Mouse (Mus musculus) ovary, postnatal 10 days (tissue): ENCODE measurements at regions not wholly inside any gene's neighbourhood (a gene's known extent, or its start where the extent isn't known, plus 50 kb on each side); places are given as distances from the start of the nearest gene placed in this dataset.
"Not testable (repeated sequence)": the region's sequence is repeated elsewhere in the genome, so short reads cannot be mapped to it uniquely, and the experiment has no call there.

ENCODE experiments used
- DNase-seq: peaks from one replicate; pipeline ENCODE4 v3.0.0; 2022; ENCODE audit warnings: low spot score

DNA sequence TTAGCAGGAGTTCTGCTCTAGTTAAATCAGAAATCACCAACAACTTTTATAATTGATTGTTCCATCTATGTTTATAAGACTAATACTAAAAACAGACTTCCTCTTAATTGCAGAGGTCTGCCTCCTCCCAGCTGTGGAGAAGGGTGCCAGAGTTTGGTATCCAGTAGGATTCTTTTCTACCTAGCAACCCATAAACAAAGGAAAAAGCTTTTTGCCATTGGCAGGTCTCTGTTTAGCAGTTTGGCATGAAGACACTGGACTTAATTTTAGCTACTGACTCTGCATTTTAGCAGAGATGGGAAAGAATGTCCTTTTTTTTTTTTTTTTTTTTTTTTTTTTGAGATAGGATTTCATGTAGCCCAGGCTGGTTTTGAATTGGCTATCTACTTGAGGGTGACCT lies 1628.4 kb downstream of the A830018L16Rik start:
- DNase-seq, result no peak

DNA sequence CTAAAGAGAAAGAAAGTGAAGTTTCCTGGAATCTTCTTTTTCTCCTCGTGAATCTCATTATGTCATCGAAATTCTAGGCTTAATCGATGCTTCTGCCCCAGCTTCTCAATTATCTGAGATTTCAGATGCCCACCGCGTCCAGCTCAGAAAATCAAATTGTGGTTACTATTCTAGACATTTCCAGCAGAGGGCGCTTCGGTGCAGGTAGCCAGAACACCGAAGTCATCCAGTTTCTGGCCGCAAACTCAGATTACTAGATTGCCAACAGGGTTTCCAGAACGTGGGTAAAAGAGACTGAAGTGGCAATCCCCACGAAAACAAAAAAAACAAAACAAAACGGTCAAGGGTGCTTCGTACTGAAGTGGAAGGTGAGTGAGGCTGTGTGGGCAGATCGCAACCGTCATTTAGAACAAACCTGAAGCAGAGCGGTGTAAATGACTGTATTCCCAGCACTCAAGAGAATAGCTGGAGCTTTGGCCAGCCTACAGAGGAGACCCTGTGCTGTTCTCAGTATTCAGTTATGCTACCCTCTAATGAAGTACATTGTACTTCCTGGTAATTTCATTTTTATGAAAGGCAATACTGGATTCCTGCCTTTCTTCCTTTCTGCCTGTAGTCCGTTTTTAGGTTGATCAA lies 1636.4 kb downstream of the A830018L16Rik start:
- DNase-seq, result peak; percentile 3

DNA sequence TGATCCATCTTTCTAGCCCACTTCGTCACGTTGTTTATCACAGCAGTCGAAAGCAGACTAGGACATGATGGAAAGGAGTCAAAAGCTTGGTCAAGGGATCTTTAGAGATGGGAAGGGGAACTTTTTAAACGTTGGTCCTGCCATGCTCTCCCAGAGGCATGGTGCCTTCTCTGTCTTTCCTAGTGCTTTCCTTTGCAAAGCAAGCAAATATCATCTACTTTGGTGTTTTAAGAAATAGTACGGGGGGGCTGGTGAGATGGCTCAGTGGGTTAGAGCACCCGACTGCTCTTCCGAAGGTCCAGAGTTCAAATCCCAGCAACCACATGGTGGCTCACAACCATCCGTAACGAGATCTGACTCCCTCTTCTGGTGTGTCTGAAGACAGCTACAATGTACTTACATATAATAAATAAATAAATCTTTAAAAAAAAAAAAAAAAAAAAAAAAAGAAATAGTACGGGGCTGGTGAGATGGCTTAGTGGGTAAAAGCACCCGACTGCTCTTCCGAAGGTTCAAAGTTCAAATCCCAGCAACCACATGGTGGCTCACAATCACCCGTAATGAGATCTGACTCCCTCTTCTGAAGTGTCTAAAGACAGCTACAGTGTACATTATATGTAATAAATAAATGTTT lies 1637.6 kb downstream of the A830018L16Rik start:
- DNase-seq, result not testable (repeated sequence)

DNA sequence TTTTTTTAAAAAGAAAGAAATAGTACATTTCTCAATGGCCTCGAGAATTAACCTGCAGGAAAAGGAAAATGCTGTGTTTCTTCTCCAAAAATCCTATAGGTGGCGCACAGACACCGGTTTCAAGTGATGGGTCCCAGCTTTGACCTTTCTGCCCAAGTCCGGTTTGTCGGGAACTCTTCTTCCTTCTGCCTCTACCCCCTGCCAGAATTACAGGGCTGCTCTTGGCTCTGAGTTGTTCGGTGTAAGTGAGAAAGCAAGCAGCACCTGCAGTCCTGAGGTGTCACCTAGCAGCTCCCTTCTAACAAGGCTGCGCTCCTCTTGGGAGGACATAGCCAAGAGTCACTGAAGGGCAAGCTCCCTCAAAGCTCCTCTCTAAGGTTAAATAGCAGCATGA lies 1638.2 kb downstream of the A830018L16Rik start:
- DNase-seq, result no peak

DNA sequence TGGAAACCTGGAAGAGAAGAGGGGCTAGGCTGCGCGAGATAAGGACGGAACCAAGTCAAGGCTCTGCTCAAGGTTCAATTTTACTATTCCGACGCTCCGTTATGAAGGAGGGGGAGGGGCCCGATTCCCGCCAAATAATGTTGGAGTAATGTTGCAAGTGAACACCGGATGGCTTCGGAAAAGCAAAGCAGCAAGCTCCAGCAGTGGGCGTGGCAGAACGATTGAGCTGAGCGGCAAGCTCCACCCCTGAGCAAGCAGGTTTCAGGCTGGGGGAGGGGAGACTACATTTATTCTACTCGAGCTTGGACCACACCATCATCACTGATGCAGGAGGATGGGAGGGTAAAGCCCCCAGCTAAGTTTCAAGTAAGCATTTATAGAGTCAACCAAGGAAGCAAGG lies 1643.8 kb downstream of the A830018L16Rik start:
- DNase-seq, result no peak

DNA sequence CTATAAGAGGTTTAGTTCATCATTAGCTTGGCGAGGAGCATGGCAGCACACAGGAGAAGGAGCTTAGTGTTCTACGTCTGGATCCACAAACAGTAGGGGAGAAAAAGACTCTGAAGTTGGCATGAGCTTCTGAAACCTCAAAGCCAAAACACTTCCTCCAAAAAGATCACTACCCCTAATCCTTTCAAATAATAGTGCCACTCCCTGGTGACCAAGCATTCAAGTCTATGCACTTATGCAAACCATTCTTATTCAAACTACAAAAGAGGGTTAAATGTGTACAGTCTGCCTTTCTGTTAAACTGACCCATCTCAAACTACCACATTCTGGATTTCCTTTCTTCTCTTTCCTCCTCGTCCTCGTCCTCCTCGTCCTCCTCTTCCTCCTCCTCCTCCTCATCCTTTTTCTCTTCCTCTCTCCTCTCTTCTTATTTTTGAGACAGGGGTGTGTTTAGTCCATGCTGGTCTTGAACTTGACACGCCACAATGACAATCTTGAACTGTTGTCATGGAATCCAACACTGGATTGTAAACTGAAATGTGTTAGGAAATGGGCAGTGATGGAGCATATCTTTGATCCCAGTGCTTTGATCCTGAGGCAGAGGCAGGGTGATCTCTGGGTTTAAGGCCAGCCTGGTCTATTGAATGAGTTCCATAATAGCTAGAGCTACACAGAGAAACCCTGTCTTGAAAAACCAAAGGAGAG lies 1645.9 kb downstream of the A830018L16Rik start:
- DNase-seq, result no peak
